Mouse (Mus musculus) spleen, adult 2 months (tissue): ENCODE measurements around the gene Rsph14.

Source experiments
- CTCF ChIP-seq: fragments of 200-500 bp; IDR thresholded peaks from 2 replicates; pipeline ENCODE4 v1.5.1; 2011; ENCODE audit warnings: mild to moderate bottlenecking, inconsistent platforms; ENCODE audit not compliant: insufficient read depth, insufficient read length, insufficient replicate concordance; ENCODE audit errors: extremely low read depth
- POLR2A ChIP-seq: fragments of 200-500 bp; IDR thresholded peaks from 2 replicates; pipeline ENCODE4 v1.6.1; 2011; ENCODE audit warnings: low read depth, low read length, inconsistent platforms

DNA sequence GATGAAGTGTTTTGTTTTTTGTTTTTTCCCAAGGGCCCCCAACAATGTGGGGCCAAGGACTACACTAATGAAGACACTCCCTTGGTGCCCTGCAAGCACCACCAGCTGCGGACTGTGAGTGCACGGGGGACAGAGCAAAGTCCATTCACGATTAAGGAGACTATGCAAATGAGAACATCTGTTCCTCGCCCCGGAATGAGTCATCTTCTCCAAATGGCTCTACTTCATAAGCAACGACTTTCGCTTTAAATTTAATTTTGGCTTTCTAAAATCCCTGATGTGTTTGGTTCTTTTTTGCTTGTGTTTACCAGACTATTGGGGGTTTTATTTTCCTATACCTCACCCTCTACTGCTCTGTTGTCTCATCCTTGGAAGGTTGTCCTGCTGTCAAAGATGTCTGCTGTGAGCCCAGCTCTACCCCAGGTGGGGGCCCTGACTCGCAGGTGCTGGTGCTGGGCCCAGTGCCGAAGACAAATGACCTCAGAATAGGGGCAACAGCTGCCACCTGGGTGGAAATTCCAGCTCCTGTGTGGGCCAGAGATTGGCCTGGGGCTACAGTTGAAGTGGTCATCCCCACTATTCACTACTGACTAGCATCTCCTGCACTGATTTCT lies 79.4 kb downstream of the Rsph14 start:
- no peak for TF ChIP-seq CTCF
- no peak for TF ChIP-seq POLR2A
